Mouse (Mus musculus) ES-Bruce4 (cell line): Measurements from ENCODE around the gene Map1b. TPM values are rescaled to one million over a fixed set of nuclear protein-coding genes. Genes with fewer than 3 reads are reported as not detected.

Experiments
- H3K27ac ChIP-seq: 2 replicates; pipeline ENCODE4 v1.5.1; 2012; ENCODE audit warnings: low read length, inconsistent platforms; ENCODE audit not compliant: insufficient read depth
- H3K27me3 ChIP-seq: 2 replicates; pipeline ENCODE4 v1.6.1; 2012; ENCODE audit warnings: mild to moderate bottlenecking, low read length, inconsistent platforms; ENCODE audit not compliant: control insufficient read depth, poor library complexity, insufficient read depth, severe bottlenecking
- H3K36me3 ChIP-seq: 2 replicates; pipeline ENCODE4 v1.6.1; 2012; ENCODE audit warnings: inconsistent platforms, mild to moderate bottlenecking, low read length, moderate library complexity; ENCODE audit not compliant: control insufficient read depth, poor library complexity, insufficient read depth, severe bottlenecking
- H3K4me1 ChIP-seq: one replicate; pipeline ENCODE4 v1.8.1; 2011; ENCODE audit warnings: low read length; ENCODE audit not compliant: control insufficient read depth, insufficient read depth
- H3K4me3 ChIP-seq: 2 replicates; pipeline ENCODE4 v1.5.1; 2011; ENCODE audit warnings: low read depth, mild to moderate bottlenecking, low read length
- H3K9ac ChIP-seq: 2 replicates; pipeline ENCODE4 v1.6.1; 2012; ENCODE audit warnings: low read depth, mild to moderate bottlenecking, inconsistent platforms; ENCODE audit not compliant: poor library complexity, severe bottlenecking
- H3K9me3 ChIP-seq: replicated peaks from 2 replicates; pipeline ENCODE4 v1.6.1; 2012; ENCODE audit warnings: mild to moderate bottlenecking, low read length, inconsistent platforms; ENCODE audit not compliant: control insufficient read depth, poor library complexity, insufficient read depth, severe bottlenecking
- CTCF ChIP-seq: IDR thresholded peaks from one replicate; pipeline ENCODE4 v1.8.1; 2011; ENCODE audit warnings: low read depth, low read length
- EP300 ChIP-seq: IDR thresholded peaks from 2 replicates; pipeline ENCODE4 v1.6.1; 2011; ENCODE audit warnings: low read depth, low read length; ENCODE audit not compliant: insufficient read depth
- POLR2A ChIP-seq: IDR thresholded peaks from one replicate; pipeline ENCODE4 v1.8.1; 2011; ENCODE audit warnings: low read length; ENCODE audit not compliant: insufficient read depth
- polyA plus RNA-seq: library from polyadenylated mRNA; stranded (reverse); fragments of >200 nt; gene quantifications from 2 replicates; pipeline ENCODE4 v1.2.4, GENCODE M21; 2011; ENCODE audit warnings: low read depth; ENCODE audit not compliant: missing spikeins, insufficient read depth, insufficient read length

Map1b gene
- polyA plus RNA-seq, 1 experiment = 47.9 TPM

DNA sequence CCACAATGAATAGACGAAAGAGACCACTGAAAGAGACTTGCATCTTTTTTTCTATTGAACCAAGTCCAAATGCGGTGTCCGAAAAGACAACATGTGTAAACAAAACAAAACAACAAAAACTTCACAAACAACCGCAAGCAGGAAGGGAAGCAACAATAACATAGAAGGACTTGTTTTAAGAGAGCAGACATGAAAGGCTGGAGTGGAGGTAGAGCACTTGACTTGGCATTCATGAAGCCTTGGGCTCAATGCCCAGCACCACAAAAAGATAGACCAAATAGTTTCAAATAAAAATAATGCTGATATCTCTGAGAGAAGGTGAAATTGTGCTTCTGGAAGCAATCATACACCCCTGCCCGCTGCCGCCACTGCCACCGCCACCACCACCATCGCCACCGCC lies 30.5 kb downstream of the Map1b start:
- Histone ChIP-seq H3K4me3 (no peak overlapping the region), H3K9me3 (no peaks in the 10 kb centered on the region), H3K9ac (no peak overlapping the region), H3K36me3 (no peaks in the 10 kb centered on the region), H3K4me1 (no peaks in the 10 kb centered on the region), H3K27ac (no peak overlapping the region), H3K27me3 (no peaks in the 10 kb centered on the region)
- TF ChIP-seq POLR2A = no peak
- TF ChIP-seq EP300 = no peak
- no peak for TF ChIP-seq CTCF

DNA sequence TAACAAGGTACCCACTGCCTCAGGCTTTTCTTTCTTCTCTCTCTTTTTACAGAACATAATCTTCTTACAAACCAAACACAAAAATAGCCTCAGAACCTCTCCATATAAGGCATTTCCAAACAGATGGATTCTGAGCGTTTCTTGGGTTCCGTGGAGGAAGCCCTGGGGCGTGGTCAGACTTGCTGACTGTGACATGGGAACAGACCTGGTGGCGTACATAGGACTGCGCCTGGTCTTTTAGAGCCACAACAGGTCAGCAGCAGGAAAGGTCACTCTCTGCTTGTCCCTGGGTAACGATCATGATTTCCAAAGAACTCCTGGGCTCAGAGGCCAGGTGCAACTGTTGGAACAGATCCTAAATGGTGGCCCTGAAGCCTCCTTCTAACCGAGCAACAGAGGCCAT lies 31.0 kb downstream of the Map1b start:
- Histone ChIP-seq H3K9ac (no peak overlapping the region), H3K27ac (no peak overlapping the region), H3K4me3 (no peak overlapping the region), H3K4me1 (no peaks in the 10 kb centered on the region), H3K9me3 (no peaks in the 10 kb centered on the region), H3K27me3 (no peaks in the 10 kb centered on the region), H3K36me3 (no peaks in the 10 kb centered on the region)
- TF ChIP-seq CTCF (no peak), EP300 (no peak), POLR2A (no peak)

GRCm38 (mm10) chr13:99484905-99485304 lies 31.4 kb downstream of the Map1b start:
- no peak overlapping the region for H3K9ac ChIP-seq
- H3K9me3 ChIP-seq = no peaks in the 10 kb centered on the region
- no peaks in the 10 kb centered on the region for H3K4me1 ChIP-seq
- TF ChIP-seq EP300 (no peak), POLR2A (no peak), CTCF (no peak)
- H3K27me3 ChIP-seq = no peaks in the 10 kb centered on the region
- no peaks in the 10 kb centered on the region for H3K36me3 ChIP-seq
- H3K27ac ChIP-seq = no peak overlapping the region
- H3K4me3 ChIP-seq = no peak overlapping the region

GRCm38 (mm10) chr13:99483433-99483832 lies 32.9 kb downstream of the Map1b start:
- TF ChIP-seq CTCF = no peak
- no peak for TF ChIP-seq POLR2A
- TF ChIP-seq EP300 = no peak
- Histone ChIP-seq H3K27me3 (no peaks in the 10 kb centered on the region), H3K36me3 (no peaks in the 10 kb centered on the region), H3K27ac (no peak overlapping the region), H3K4me3 (no peak overlapping the region), H3K9ac (no peak overlapping the region), H3K9me3 (no peaks in the 10 kb centered on the region), H3K4me1 (no peaks in the 10 kb centered on the region)

- H3K9ac ChIP-seq = no peak overlapping the region
- H3K27me3 ChIP-seq = no peaks in the 10 kb centered on the region
- no peaks in the 10 kb centered on the region for H3K36me3 ChIP-seq
- H3K4me1 ChIP-seq = no peaks in the 10 kb centered on the region
- no peaks in the 10 kb centered on the region for H3K9me3 ChIP-seq
- H3K4me3 ChIP-seq = no peak overlapping the region
- H3K27ac ChIP-seq = no peak overlapping the region
- no peak for TF ChIP-seq EP300
- no peak for TF ChIP-seq POLR2A
- no peak for TF ChIP-seq CTCF
Measured at GRCm38 (mm10) chr13:99475488-99475887, 40.9 kb downstream of the Map1b start.

DNA sequence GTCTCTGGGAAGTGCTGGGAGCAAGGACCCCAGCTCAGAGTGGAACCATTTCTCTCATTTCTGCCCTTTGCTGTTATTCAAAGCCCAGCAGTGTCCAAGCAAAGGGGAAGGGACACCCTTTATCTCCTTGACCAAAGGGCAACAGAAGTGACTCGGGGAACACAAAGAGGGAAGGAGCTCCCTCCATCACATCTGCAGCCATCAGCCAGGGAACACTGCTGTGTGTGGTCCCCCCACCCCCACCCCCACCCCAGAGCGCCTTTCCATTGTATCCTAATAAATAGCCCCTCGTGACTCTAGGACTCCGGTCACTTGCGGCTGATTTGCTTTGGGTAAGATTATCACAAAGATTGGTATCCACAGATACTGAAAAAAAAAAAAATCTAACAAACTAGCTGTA lies 41.3 kb downstream of the Map1b start:
- no peaks in the 10 kb centered on the region for H3K27me3 ChIP-seq
- TF ChIP-seq POLR2A = no peak
- no peak for TF ChIP-seq EP300
- no peak for TF ChIP-seq CTCF
- no peaks in the 10 kb centered on the region for H3K9me3 ChIP-seq
- no peaks in the 10 kb centered on the region for H3K4me1 ChIP-seq
- H3K4me3 ChIP-seq = no peak overlapping the region
- no peak overlapping the region for H3K9ac ChIP-seq
- no peaks in the 10 kb centered on the region for H3K36me3 ChIP-seq
- no peak overlapping the region for H3K27ac ChIP-seq

GRCm38 (mm10) chr13:99474108-99474507 lies 42.2 kb downstream of the Map1b start:
- no peak overlapping the region for H3K27ac ChIP-seq

More at GRCm38 (mm10) chr13:99474108-99474507, 42.2 kb downstream of the Map1b start:
- Histone ChIP-seq H3K4me1 (no peaks in the 10 kb centered on the region), H3K36me3 (no peaks in the 10 kb centered on the region), H3K9me3 (no peaks in the 10 kb centered on the region), H3K4me3 (no peak overlapping the region), H3K9ac (no peak overlapping the region), H3K27me3 (no peaks in the 10 kb centered on the region)
- TF ChIP-seq EP300 (no peak), POLR2A (no peak)
